Mouse (Mus musculus): Measurements from ENCODE around the gene Ube2d1. TPM values are rescaled to one million over a fixed set of nuclear protein-coding genes. Genes with fewer than 3 reads are reported as not detected.

The Ube2d1 gene
- polyA plus RNA-seq, 1 experiment from 2014 or later = 86.9 TPM

DNA sequence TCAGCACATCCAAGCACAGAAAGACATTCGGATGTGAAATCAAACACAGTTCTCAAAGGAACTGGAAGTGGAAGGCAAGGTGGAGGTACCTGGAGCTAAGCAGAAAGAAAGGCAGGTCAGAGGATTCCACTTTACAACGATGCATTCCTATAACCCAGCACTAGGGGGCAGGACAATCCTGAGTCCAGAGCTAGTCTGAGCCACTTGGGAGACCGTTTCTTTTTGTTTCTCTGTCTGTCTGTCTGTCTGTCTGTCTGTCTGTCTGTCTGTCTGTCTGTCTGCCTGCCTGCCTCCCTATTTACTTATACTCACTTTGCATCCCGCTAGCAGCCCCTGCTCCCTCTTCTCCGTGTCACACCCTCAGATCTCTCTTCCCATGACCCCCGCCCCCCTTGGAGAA, 21.1 kb upstream of the Ube2d1 start:
- no peak overlapping the region for H3K4me3 ChIP-seq (ENCODE audit: low read depth, low read length)
- H3K9me3 ChIP-seq (replicated peaks; ENCODE audit: control insufficient read depth, low read length) = no peaks in the 10 kb centered on the region
- ATAC-seq (replicated peaks; ENCODE audit: insufficient number of reproducible peaks, low FRiP score, low TSS enrichment) = no peak
- no peaks in the 10 kb centered on the region for H3K27me3 ChIP-seq (ENCODE audit: control insufficient read depth, insufficient read depth, low read length)
- WGBS (ENCODE audit: insufficient replicate concordance) = 24% methylated on average over 6 of the region's 6 CpGs
- peak overlapping the region; percentile 58 for H3K4me2 ChIP-seq
- no peaks in the 10 kb centered on the region for H3K4me1 ChIP-seq (ENCODE audit: control insufficient read depth, insufficient read depth, low read length)
- no peak overlapping the region for H3K27ac ChIP-seq (ENCODE audit: low read depth, low read length)
- H3K36me3 ChIP-seq (ENCODE audit: control insufficient read depth, insufficient read depth, low read length) = no peaks in the 10 kb centered on the region
- H3K9ac ChIP-seq (ENCODE audit: low read depth, low read length) = no peak overlapping the region

DNA sequence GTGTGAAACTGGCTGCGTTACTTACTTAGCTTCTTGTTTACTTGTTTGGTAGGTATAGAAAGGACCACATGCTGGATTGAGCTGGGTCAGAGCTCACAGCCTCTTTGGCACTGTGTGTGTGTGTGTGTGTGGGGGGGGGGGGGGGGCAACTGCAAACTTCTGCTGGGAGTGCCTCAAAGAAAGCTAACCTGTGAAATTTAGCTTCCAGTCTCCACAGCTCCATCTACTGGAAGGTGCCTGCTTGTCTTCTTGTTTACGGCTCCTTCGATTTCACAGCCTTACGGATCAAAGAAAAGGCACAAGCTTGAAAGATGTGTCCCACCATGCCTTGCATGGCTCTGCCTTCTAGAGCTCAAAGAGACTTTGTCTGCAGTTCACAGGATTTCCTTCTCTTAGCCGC, 17.4 kb upstream of the Ube2d1 start:
- no peaks in the 10 kb centered on the region for H3K4me1 ChIP-seq (ENCODE audit: control insufficient read depth, insufficient read depth, low read length)
- H3K27me3 ChIP-seq (ENCODE audit: control insufficient read depth, insufficient read depth, low read length) = no peaks in the 10 kb centered on the region
- H3K36me3 ChIP-seq (ENCODE audit: control insufficient read depth, insufficient read depth, low read length) = no peaks in the 10 kb centered on the region
- H3K4me3 ChIP-seq (ENCODE audit: low read depth, low read length) = no peak overlapping the region
- no peak overlapping the region for H3K27ac ChIP-seq (ENCODE audit: low read depth, low read length)
- WGBS (ENCODE audit: insufficient replicate concordance) = 19% methylated on average over 5 of the region's 5 CpGs
- no peak overlapping the region for H3K9ac ChIP-seq (ENCODE audit: low read depth, low read length)
- H3K9me3 ChIP-seq (replicated peaks; ENCODE audit: control insufficient read depth, low read length) = no peaks in the 10 kb centered on the region
- H3K4me2 ChIP-seq = 0 out of 2 replicates have a peak overlapping the region, but pooled peaks have one; percentile 7
- ATAC-seq (replicated peaks; ENCODE audit: insufficient number of reproducible peaks, low FRiP score, low TSS enrichment) = no peak

- 64% methylated on average over 16 of the region's 16 CpGs for WGBS (ENCODE audit: insufficient replicate concordance)
- no peaks in the 10 kb centered on the region for H3K27me3 ChIP-seq (ENCODE audit: control insufficient read depth, insufficient read depth, low read length)
- no peaks in the 10 kb centered on the region for H3K4me1 ChIP-seq (ENCODE audit: control insufficient read depth, insufficient read depth, low read length)
- no peak overlapping the region for H3K4me2 ChIP-seq
- H3K4me3 ChIP-seq (ENCODE audit: low read depth, low read length) = no peak overlapping the region
- ATAC-seq (replicated peaks; ENCODE audit: insufficient number of reproducible peaks, low FRiP score, low TSS enrichment) = no peak
- H3K9ac ChIP-seq (ENCODE audit: low read depth, low read length) = no peak overlapping the region
- no peaks in the 10 kb centered on the region for H3K36me3 ChIP-seq (ENCODE audit: control insufficient read depth, insufficient read depth, low read length)
- no peaks in the 10 kb centered on the region for H3K9me3 ChIP-seq (replicated peaks; ENCODE audit: control insufficient read depth, low read length)
- no peak overlapping the region for H3K27ac ChIP-seq (ENCODE audit: low read depth, low read length)
Measured at GRCm38 (mm10) chr10:71300161-71300560, 15.1 kb upstream of the Ube2d1 start.

- no peaks in the 10 kb centered on the region for H3K27me3 ChIP-seq (ENCODE audit: control insufficient read depth, insufficient read depth, low read length)
- no peak overlapping the region for H3K4me3 ChIP-seq (ENCODE audit: low read depth, low read length)
- H3K36me3 ChIP-seq (ENCODE audit: control insufficient read depth, insufficient read depth, low read length) = no peaks in the 10 kb centered on the region
- H3K9ac ChIP-seq (ENCODE audit: low read depth, low read length) = no peak overlapping the region
- no peaks in the 10 kb centered on the region; the same call in 1 of the 2 replicates for H3K4me1 ChIP-seq (ENCODE audit: control insufficient read depth, insufficient read depth, low read length)
- ATAC-seq (replicated peaks; ENCODE audit: insufficient number of reproducible peaks, low FRiP score, low TSS enrichment) = no peak
- H3K27ac ChIP-seq (ENCODE audit: low read depth, low read length) = no peak overlapping the region
- H3K9me3 ChIP-seq (replicated peaks; ENCODE audit: control insufficient read depth, low read length) = no peaks in the 10 kb centered on the region
- WGBS (ENCODE audit: insufficient replicate concordance) = 57% methylated on average over 4 of the region's 4 CpGs
- no peak overlapping the region for H3K4me2 ChIP-seq
Measured at GRCm38 (mm10) chr10:71293245-71293644, 8.2 kb upstream of the Ube2d1 start.

DNA sequence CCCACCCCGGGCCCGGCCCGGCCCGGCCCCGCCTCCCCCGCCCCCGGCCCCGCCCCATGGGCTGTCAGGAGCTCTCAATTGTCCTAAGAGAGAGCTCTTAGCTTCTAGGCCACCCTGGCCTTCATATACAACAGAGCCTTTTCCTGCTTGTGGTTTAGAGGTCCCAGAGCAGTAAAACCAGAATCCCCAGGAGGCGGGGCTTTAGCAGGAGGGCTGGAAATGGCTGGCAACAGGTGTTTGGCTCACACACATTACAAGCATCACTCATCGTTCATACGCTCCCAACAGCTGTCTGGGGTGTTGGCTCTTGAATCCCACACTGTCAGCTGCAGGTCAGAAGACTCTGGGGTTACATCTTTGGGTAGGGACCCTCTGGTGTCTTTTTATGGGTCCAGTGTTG, 7.2 kb upstream of the Ube2d1 start:
- 0 out of 2 replicates have a peak, but pooled peaks have one; percentile 53 for ATAC-seq (replicated peaks; ENCODE audit: insufficient number of reproducible peaks, low FRiP score, low TSS enrichment)
- no peak overlapping the region for H3K4me3 ChIP-seq (ENCODE audit: low read depth, low read length)

DNA sequence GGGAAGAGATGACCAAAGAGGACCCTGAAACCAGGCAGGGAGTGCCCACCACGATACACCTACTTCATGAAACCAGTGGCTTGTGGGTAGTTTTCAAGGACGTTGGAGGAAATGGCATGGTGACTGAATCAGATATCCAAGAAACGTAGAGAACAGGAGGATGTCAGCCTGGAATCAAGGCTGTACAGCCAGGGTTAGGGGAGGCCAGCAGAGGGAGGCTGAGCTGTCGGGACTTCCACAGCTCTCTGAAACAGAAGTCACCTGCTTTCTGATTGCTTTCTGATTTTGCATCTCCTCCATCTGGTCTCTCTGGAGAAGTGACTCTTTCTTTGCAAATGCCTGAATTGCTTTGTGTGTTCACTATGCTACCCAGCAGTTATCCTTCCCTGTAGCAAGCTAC, 6.7 kb upstream of the Ube2d1 start:
- no peaks in the 10 kb centered on the region; the same call in 1 of the 2 replicates for H3K4me1 ChIP-seq (ENCODE audit: control insufficient read depth, insufficient read depth, low read length)
- H3K27me3 ChIP-seq (ENCODE audit: control insufficient read depth, insufficient read depth, low read length) = no peaks in the 10 kb centered on the region
- peak overlapping the region; percentile 49 for H3K4me2 ChIP-seq
- WGBS (ENCODE audit: insufficient replicate concordance) = 17% methylated on average over 4 of the region's 4 CpGs
- no peak overlapping the region for H3K27ac ChIP-seq (ENCODE audit: low read depth, low read length)
- no peaks in the 10 kb centered on the region for H3K9me3 ChIP-seq (replicated peaks; ENCODE audit: control insufficient read depth, low read length)
- H3K36me3 ChIP-seq (ENCODE audit: control insufficient read depth, insufficient read depth, low read length) = no peaks in the 10 kb centered on the region
- no peak for ATAC-seq (replicated peaks; ENCODE audit: insufficient number of reproducible peaks, low FRiP score, low TSS enrichment)
- no peak overlapping the region for H3K9ac ChIP-seq (ENCODE audit: low read depth, low read length)
- no peak overlapping the region for H3K4me3 ChIP-seq (ENCODE audit: low read depth, low read length)

More for the DNA sequence above, 7.2 kb upstream of the Ube2d1 start:
- Histone ChIP-seq H3K4me2 (peak overlapping the region; percentile 49), H3K9ac (ENCODE audit: low read depth, low read length) (no peak overlapping the region), H3K4me1 (ENCODE audit: control insufficient read depth, insufficient read depth, low read length) (no peaks in the 10 kb centered on the region; the same call in 1 of the 2 replicates), H3K27ac (ENCODE audit: low read depth, low read length) (no peak overlapping the region), H3K36me3 (ENCODE audit: control insufficient read depth, insufficient read depth, low read length) (no peaks in the 10 kb centered on the region), H3K9me3 (replicated peaks; ENCODE audit: control insufficient read depth, low read length) (no peaks in the 10 kb centered on the region), H3K27me3 (ENCODE audit: control insufficient read depth, insufficient read depth, low read length) (no peaks in the 10 kb centered on the region)
- WGBS (ENCODE audit: insufficient replicate concordance) = 17% methylated on average over 10 of the region's 11 CpGs

- Histone ChIP-seq H3K4me3 (ENCODE audit: low read depth, low read length) (no peak overlapping the region), H3K36me3 (ENCODE audit: control insufficient read depth, insufficient read depth, low read length) (no peaks in the 10 kb centered on the region), H3K27ac (ENCODE audit: low read depth, low read length) (no peak overlapping the region), H3K9ac (ENCODE audit: low read depth, low read length) (no peak overlapping the region), H3K27me3 (ENCODE audit: control insufficient read depth, insufficient read depth, low read length) (no peaks in the 10 kb centered on the region), H3K9me3 (replicated peaks; ENCODE audit: control insufficient read depth, low read length) (no peaks in the 10 kb centered on the region), H3K4me1 (ENCODE audit: control insufficient read depth, insufficient read depth, low read length) (no peaks in the 10 kb centered on the region; the same call in 1 of the 2 replicates), H3K4me2 (no peak overlapping the region)
- ATAC-seq (replicated peaks; ENCODE audit: insufficient number of reproducible peaks, low FRiP score, low TSS enrichment) = no peak
- 14% methylated on average over 3 of the region's 3 CpGs for WGBS (ENCODE audit: insufficient replicate concordance)
Measured at GRCm38 (mm10) chr10:71291179-71291661, 6.2 kb upstream of the Ube2d1 start.

DNA sequence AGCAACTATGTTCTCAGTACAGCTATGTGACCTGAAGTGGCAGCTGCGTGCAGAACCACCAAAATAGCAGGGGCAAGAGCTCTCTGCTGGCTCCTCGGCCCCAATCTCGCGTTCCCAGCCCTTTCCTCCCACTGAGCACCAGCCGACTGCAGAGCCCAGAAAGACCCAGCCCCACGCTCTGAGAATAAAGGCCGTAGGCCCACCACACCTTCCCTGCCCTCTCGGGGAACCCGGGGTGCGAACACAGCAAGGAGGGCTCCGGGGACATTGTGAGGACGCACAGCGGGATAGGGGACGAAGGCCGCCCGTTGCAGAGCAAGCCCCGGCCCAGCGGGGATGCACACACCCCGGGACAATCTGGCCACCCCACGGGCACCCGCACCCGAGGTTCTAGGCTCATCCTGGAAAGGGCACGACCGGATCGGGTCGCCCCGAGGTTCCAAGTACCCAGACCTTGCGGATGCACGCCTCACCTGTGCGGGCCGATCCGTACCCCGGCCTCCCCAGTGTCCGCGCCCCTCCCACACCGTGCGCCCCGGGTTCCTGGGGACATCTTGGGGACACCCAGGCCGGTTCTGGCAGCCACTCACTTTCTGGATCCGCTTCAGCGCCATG, 444 bp downstream of the Ube2d1 start:
- peaks cover 7% of the 10 kb centered on the region for H3K4me1 ChIP-seq (ENCODE audit: control insufficient read depth, insufficient read depth, low read length)
- peak overlapping the region; percentile 80 for H3K4me2 ChIP-seq
- under 1% methylated on average over 32 of the region's 41 CpGs for WGBS (ENCODE audit: insufficient replicate concordance)
- no peak overlapping the region for H3K27ac ChIP-seq (ENCODE audit: low read depth, low read length)
- peak overlapping the region; percentile 93 for H3K9ac ChIP-seq (ENCODE audit: low read depth, low read length)
- H3K9me3 ChIP-seq (replicated peaks; ENCODE audit: control insufficient read depth, low read length) = no peaks in the 10 kb centered on the region
- peak; percentile 66 for ATAC-seq (replicated peaks; ENCODE audit: insufficient number of reproducible peaks, low FRiP score, low TSS enrichment)
- 0 out of 2 replicates have a peak, but pooled peaks cover 3% of the 10 kb centered on the region for H3K27me3 ChIP-seq (ENCODE audit: control insufficient read depth, insufficient read depth, low read length)
- H3K4me3 ChIP-seq (ENCODE audit: low read depth, low read length) = peak overlapping the region; percentile 96
- H3K36me3 ChIP-seq (ENCODE audit: control insufficient read depth, insufficient read depth, low read length) = 0 out of 2 replicates have a peak, but pooled peaks cover 2% of the 10 kb centered on the region

DNA sequence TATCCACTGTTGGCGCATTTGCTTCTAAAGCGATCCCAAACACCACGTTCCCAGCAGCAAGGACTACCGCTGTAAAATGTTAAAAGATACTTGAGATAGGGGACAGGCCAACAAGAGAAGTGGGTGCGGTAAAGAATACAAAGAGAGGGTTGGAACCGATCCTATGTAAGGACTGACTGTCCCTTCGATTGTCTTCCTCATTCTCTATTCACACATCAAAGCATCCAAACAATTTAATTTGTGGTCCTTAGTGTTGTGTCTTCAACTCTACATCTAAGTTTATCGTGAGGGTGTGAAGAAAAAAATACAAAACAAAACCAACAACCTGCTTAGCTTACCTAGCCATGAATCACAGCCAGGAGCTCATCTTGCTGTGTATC, 941 bp downstream of the Ube2d1 start:
- H3K4me3 ChIP-seq (ENCODE audit: low read depth, low read length) = peak overlapping the region; percentile 96
- ATAC-seq (replicated peaks; ENCODE audit: insufficient number of reproducible peaks, low FRiP score, low TSS enrichment) = no peak
- 17% methylated on average over 8 of the region's 8 CpGs for WGBS (ENCODE audit: insufficient replicate concordance)
- H3K9me3 ChIP-seq (replicated peaks; ENCODE audit: control insufficient read depth, low read length) = no peaks in the 10 kb centered on the region
- H3K4me1 ChIP-seq (ENCODE audit: control insufficient read depth, insufficient read depth, low read length) = peaks cover 7% of the 10 kb centered on the region
- peak overlapping the region; percentile 93 for H3K9ac ChIP-seq (ENCODE audit: low read depth, low read length)
- 0 out of 2 replicates have a peak, but pooled peaks cover 3% of the 10 kb centered on the region for H3K27me3 ChIP-seq (ENCODE audit: control insufficient read depth, insufficient read depth, low read length)
- no peak overlapping the region for H3K27ac ChIP-seq (ENCODE audit: low read depth, low read length)
- H3K4me2 ChIP-seq = peak overlapping the region; percentile 80
- H3K36me3 ChIP-seq (ENCODE audit: control insufficient read depth, insufficient read depth, low read length) = 0 out of 2 replicates have a peak, but pooled peaks cover 2% of the 10 kb centered on the region
